Mouse (Mus musculus) liver, embryonic 13.5 days (tissue): Measurements from ENCODE around the gene Ercc2. TPM values are rescaled to one million over a fixed set of nuclear protein-coding genes. Genes with fewer than 3 reads are reported as not detected.

Source experiments
- ATAC-seq: fragments of 200-750 bp; cut with Nextera tagmentation; 2 replicates; pipeline ENCODE4 v1.8.0; 2017; ENCODE audit warnings: low read depth, mild to moderate bottlenecking, moderate number of reproducible peaks, moderate library complexity
- DNase-seq: peaks from one replicate; pipeline ENCODE4 v3.0.0; 2022
- H3K27ac ChIP-seq: fragments of 300-500 bp; sonication (generic); 2 replicates; pipeline ENCODE4 v1.5.1; 2015; ENCODE audit warnings: moderate library complexity, mild to moderate bottlenecking, inconsistent platforms
- H3K27me3 ChIP-seq: fragments of 300-500 bp; sonication (generic); 2 replicates; pipeline ENCODE4 v1.6.1; 2015; ENCODE audit warnings: mild to moderate bottlenecking, inconsistent platforms
- H3K36me3 ChIP-seq: fragments of 300-500 bp; sonication (generic); 2 replicates; pipeline ENCODE4 v1.6.1; 2015; ENCODE audit warnings: mild to moderate bottlenecking, inconsistent platforms
- H3K4me1 ChIP-seq: fragments of 300-500 bp; sonication (generic); replicated peaks from 2 replicates; pipeline ENCODE4 v1.6.1; 2015; ENCODE audit warnings: inconsistent platforms
- H3K4me2 ChIP-seq: fragments of 300-500 bp; sonication (generic); 2 replicates; pipeline ENCODE4 v1.6.1; 2015; ENCODE audit warnings: inconsistent platforms, mild to moderate bottlenecking, moderate library complexity
- H3K4me3 ChIP-seq: fragments of 300-500 bp; sonication (generic); replicated peaks from 2 replicates; pipeline ENCODE4 v1.5.1; 2015; ENCODE audit warnings: mild to moderate bottlenecking, inconsistent platforms
- H3K9ac ChIP-seq: fragments of 300-500 bp; sonication (generic); 2 replicates; pipeline ENCODE4 v1.6.1; 2015; ENCODE audit warnings: mild to moderate bottlenecking, inconsistent platforms
- H3K9me3 ChIP-seq: fragments of 300-500 bp; sonication (generic); replicated peaks from 2 replicates; pipeline ENCODE4 v1.6.1; 2016; ENCODE audit warnings: inconsistent platforms
- whole genome bisulfite sequencing: fragments of 180-500 bp; shearing (Covaris S2); methylation state at CpG from one replicate; pipeline ENCODE4 v1.1.7; 2015; ENCODE audit not compliant: insufficient replicate concordance; 5-methylcytosine and 5-hydroxymethylcytosine counted together
- polyA plus RNA-seq: library from polyadenylated mRNA; unstranded; fragments of >200 nt; fragmentation: Nextera tagmentation; extraction: Ambion mirVana; gene quantifications from 2 replicates; pipeline ENCODE4 v1.2.1, GENCODE M21; 2015

The Ercc2 gene
- polyA plus RNA-seq, 1 experiment from 2014 or later: 8.6 TPM

- peaks cover 23% of the 10 kb centered on the region for H3K27me3 ChIP-seq
- H3K27ac ChIP-seq: no peak overlapping the region
- no peak overlapping the region for H3K4me2 ChIP-seq
- H3K9me3 ChIP-seq: 0 out of 2 replicates have a peak, but pooled peaks cover 4% of the 10 kb centered on the region
- peaks cover 6% of the 10 kb centered on the region for H3K4me1 ChIP-seq
- H3K36me3 ChIP-seq: no peaks in the 10 kb centered on the region
- no peak overlapping the region for H3K9ac ChIP-seq
- no peak for ATAC-seq
- 50% methylated on average over 6 of the region's 6 CpGs for WGBS
- H3K4me3 ChIP-seq: no peak overlapping the region
- no peak for DNase-seq
These were observed 27.9 kb downstream of the Ercc2 start for GRCm38 (mm10) chr7:19409753-19410152.

- no peak for ATAC-seq
- no peak for DNase-seq
- H3K9ac ChIP-seq: no peak overlapping the region
These were observed 29.0 kb downstream of the Ercc2 start for GRCm38 (mm10) chr7:19410766-19411344.

GRCm38 (mm10) chr7:19411783-19412182 is 30.0 kb downstream of the Ercc2 start:
- 61% methylated on average over 5 of the region's 5 CpGs for WGBS
- peaks cover 33% of the 10 kb centered on the region for H3K27me3 ChIP-seq

More at GRCm38 (mm10) chr7:19410766-19411344, 29.0 kb downstream of the Ercc2 start:
- 70% methylated on average over 11 of the region's 11 CpGs for WGBS
- H3K4me2 ChIP-seq: no peak overlapping the region
- peaks cover 1% of the 10 kb centered on the region for H3K4me1 ChIP-seq
- H3K9me3 ChIP-seq: 0 out of 2 replicates have a peak, but pooled peaks cover 4% of the 10 kb centered on the region
- H3K4me3 ChIP-seq: no peak overlapping the region
- no peaks in the 10 kb centered on the region for H3K36me3 ChIP-seq
- peaks cover 29% of the 10 kb centered on the region for H3K27me3 ChIP-seq
- no peak overlapping the region for H3K27ac ChIP-seq

GRCm38 (mm10) chr7:19413525-19413924 is 31.7 kb downstream of the Ercc2 start:
- H3K9ac ChIP-seq: no peak overlapping the region
- WGBS: 59% methylated on average over 3 of the region's 3 CpGs
- no peaks in the 10 kb centered on the region for H3K36me3 ChIP-seq
- H3K27ac ChIP-seq: no peak overlapping the region
- H3K4me1 ChIP-seq: no peaks in the 10 kb centered on the region
- ATAC-seq (no peak), DNase-seq (no peak)
- H3K9me3 ChIP-seq: 0 out of 2 replicates have a peak, but pooled peaks cover 4% of the 10 kb centered on the region
- peaks cover 45% of the 10 kb centered on the region for H3K27me3 ChIP-seq
- H3K4me2 ChIP-seq: no peak overlapping the region
- H3K4me3 ChIP-seq: no peak overlapping the region

More at GRCm38 (mm10) chr7:19411783-19412182, 30.0 kb downstream of the Ercc2 start:
- DNase-seq (no peak), ATAC-seq (no peak)
- Histone ChIP-seq H3K4me2 (no peak overlapping the region), H3K36me3 (no peaks in the 10 kb centered on the region), H3K4me1 (no peaks in the 10 kb centered on the region), H3K9ac (no peak overlapping the region), H3K27ac (no peak overlapping the region), H3K4me3 (no peak overlapping the region), H3K9me3 (0 out of 2 replicates have a peak, but pooled peaks cover 4% of the 10 kb centered on the region)

- Histone ChIP-seq H3K4me3 (no peak overlapping the region), H3K36me3 (no peaks in the 10 kb centered on the region), H3K4me2 (no peak overlapping the region), H3K9ac (no peak overlapping the region), H3K27ac (no peak overlapping the region), H3K9me3 (0 out of 2 replicates have a peak, but pooled peaks cover 4% of the 10 kb centered on the region), H3K4me1 (peaks cover 18% of the 10 kb centered on the region), H3K27me3 (peaks cover 76% of the 10 kb centered on the region)
- no peak for DNase-seq
- ATAC-seq: no peak
- 47% methylated on average over 15 of the region's 15 CpGs for WGBS
These were observed 34.8 kb downstream of the Ercc2 start for GRCm38 (mm10) chr7:19416590-19416989.

GRCm38 (mm10) chr7:19420121-19420520 is 38.3 kb downstream of the Ercc2 start:
- Histone ChIP-seq H3K9ac (no peak overlapping the region), H3K9me3 (no peaks in the 10 kb centered on the region), H3K27me3 (peaks cover 79% of the 10 kb centered on the region), H3K27ac (no peak overlapping the region), H3K4me2 (no peak overlapping the region), H3K4me1 (peaks cover 19% of the 10 kb centered on the region), H3K4me3 (no peak overlapping the region), H3K36me3 (no peaks in the 10 kb centered on the region)
- no peak for ATAC-seq
- DNase-seq: no peak
- 8% methylated on average over 28 of the region's 28 CpGs for WGBS

- H3K36me3 ChIP-seq: peaks cover 6% of the 10 kb centered on the region
- no peak overlapping the region for H3K27ac ChIP-seq
- peaks cover 19% of the 10 kb centered on the region for H3K4me1 ChIP-seq
- DNase-seq (peak; percentile 79), ATAC-seq (peak; percentile 91)
- H3K9ac ChIP-seq: no peak overlapping the region
- WGBS: 10% methylated on average over 43 of the region's 43 CpGs
- peak overlapping the region; percentile 61 for H3K4me2 ChIP-seq
- peaks cover 70% of the 10 kb centered on the region for H3K27me3 ChIP-seq
- H3K9me3 ChIP-seq: no peaks in the 10 kb centered on the region
- peak overlapping the region; percentile 25 for H3K4me3 ChIP-seq
These were observed 39.2 kb downstream of the Ercc2 start for GRCm38 (mm10) chr7:19420821-19421636.

GRCm38 (mm10) chr7:19423083-19423482 is 41.3 kb downstream of the Ercc2 start:
- H3K27ac ChIP-seq: no peak overlapping the region
- H3K4me3 ChIP-seq: no peak overlapping the region
- H3K9ac ChIP-seq: no peak overlapping the region
- WGBS: 65% methylated on average over 3 of the region's 3 CpGs
- H3K4me2 ChIP-seq: no peak overlapping the region
- peaks cover 19% of the 10 kb centered on the region for H3K4me1 ChIP-seq
- H3K9me3 ChIP-seq: no peaks in the 10 kb centered on the region
- H3K36me3 ChIP-seq: peaks cover 25% of the 10 kb centered on the region
- DNase-seq (no peak), ATAC-seq (no peak)
- H3K27me3 ChIP-seq: peaks cover 49% of the 10 kb centered on the region

- DNase-seq (no peak), ATAC-seq (no peak)
- H3K27ac ChIP-seq: no peak overlapping the region
- H3K9ac ChIP-seq: no peak overlapping the region
- H3K9me3 ChIP-seq: no peaks in the 10 kb centered on the region
- 58% methylated on average over 4 of the region's 4 CpGs for WGBS
- H3K27me3 ChIP-seq: peaks cover 40% of the 10 kb centered on the region
- peaks cover 19% of the 10 kb centered on the region for H3K4me1 ChIP-seq
- peaks cover 33% of the 10 kb centered on the region for H3K36me3 ChIP-seq
- H3K4me2 ChIP-seq: no peak overlapping the region
- H3K4me3 ChIP-seq: no peak overlapping the region
These were observed 42.2 kb downstream of the Ercc2 start for GRCm38 (mm10) chr7:19424051-19424450.

GRCm38 (mm10) chr7:19426349-19426748 is 44.5 kb downstream of the Ercc2 start:
- H3K9ac ChIP-seq: no peak overlapping the region
- H3K9me3 ChIP-seq: no peaks in the 10 kb centered on the region
- WGBS: 66% methylated on average over 6 of the region's 6 CpGs
- peaks cover 17% of the 10 kb centered on the region for H3K27me3 ChIP-seq
- no peak for DNase-seq
- H3K36me3 ChIP-seq: peaks cover 48% of the 10 kb centered on the region
- H3K27ac ChIP-seq: no peak overlapping the region
- H3K4me1 ChIP-seq: peaks cover 4% of the 10 kb centered on the region
- H3K4me2 ChIP-seq: no peak overlapping the region
- no peak for ATAC-seq
- no peak overlapping the region for H3K4me3 ChIP-seq

GRCm38 (mm10) chr7:19426888-19427287 is 45.1 kb downstream of the Ercc2 start:
- no peaks in the 10 kb centered on the region for H3K4me1 ChIP-seq
- DNase-seq: no peak
- no peak overlapping the region for H3K9ac ChIP-seq
- peaks cover 53% of the 10 kb centered on the region for H3K36me3 ChIP-seq
- no peak for ATAC-seq
- H3K4me3 ChIP-seq: no peak overlapping the region
- H3K27me3 ChIP-seq: peaks cover 11% of the 10 kb centered on the region
- no peaks in the 10 kb centered on the region for H3K9me3 ChIP-seq
- H3K4me2 ChIP-seq: no peak overlapping the region
- WGBS: 68% methylated on average over 6 of the region's 6 CpGs
- no peak overlapping the region for H3K27ac ChIP-seq
